Mouse (Mus musculus): ENCODE data around the gene Tut1. TPM values are rescaled to one million over a fixed set of nuclear protein-coding genes. Genes with fewer than 3 reads are reported as not detected.
"Not testable (repeated sequence)": the region's sequence is repeated elsewhere in the genome, so short reads cannot be mapped to it uniquely, and the experiment has no call there.

Tut1 gene
- polyA plus RNA-seq, 1 experiment from 2014 or later, result 24.6 TPM

GRCm38 (mm10) chr19:8965075-8965474 is 11.4 kb downstream of the Tut1 start:
- CTCF ChIA-PET, result interaction anchor here (0.6 kb wide), 1 partner anchor 11 kb away, joined by 3 read pairs; no protein-coding TSS in a partner anchor
- in situ Hi-C loops (cut with MboI; ENCODE audit: low pct_unique_long_range_greater_than_20kb), result no loop called here
- ATAC-seq, result no peak
- POLR2A ChIA-PET, result interaction anchor here (1.5 to 2.3 kb wide), 3 partner anchors 9 to 46 kb away, joined by 4 to 15 read pairs (median 5); no protein-coding TSS in a partner anchor
- TF ChIP-seq CTCF (IDR thresholded peaks at IDR 0.05), result no peak
- no peak for DNase-seq (ENCODE audit: low read depth, low spot score)
- no peaks in the 10 kb centered on the region for H3K27me3 ChIP-seq

- POLR2A ChIA-PET, result interaction anchor here (0.5 to 2.3 kb wide), 4 partner anchors 10 to 84 kb away, joined by 4 to 15 read pairs (median 6); no protein-coding TSS in a partner anchor
- ATAC-seq, result no peak
- CTCF ChIA-PET, result interaction anchor here (0.8 to 1.1 kb wide), 5 partner anchors 9 to 117 kb away, joined by 3 to 6 read pairs (median 3); partner anchors contain the start of gene B3gat3
- no peak for TF ChIP-seq CTCF (IDR thresholded peaks at IDR 0.05)
- in situ Hi-C loops (cut with MboI; ENCODE audit: low pct_unique_long_range_greater_than_20kb), result no loop called here
- H3K27me3 ChIP-seq, result no peaks in the 10 kb centered on the region
- no peak for DNase-seq (ENCODE audit: low read depth, low spot score)
Measured at GRCm38 (mm10) chr19:8965771-8966170, 12.1 kb downstream of the Tut1 start.

DNA sequence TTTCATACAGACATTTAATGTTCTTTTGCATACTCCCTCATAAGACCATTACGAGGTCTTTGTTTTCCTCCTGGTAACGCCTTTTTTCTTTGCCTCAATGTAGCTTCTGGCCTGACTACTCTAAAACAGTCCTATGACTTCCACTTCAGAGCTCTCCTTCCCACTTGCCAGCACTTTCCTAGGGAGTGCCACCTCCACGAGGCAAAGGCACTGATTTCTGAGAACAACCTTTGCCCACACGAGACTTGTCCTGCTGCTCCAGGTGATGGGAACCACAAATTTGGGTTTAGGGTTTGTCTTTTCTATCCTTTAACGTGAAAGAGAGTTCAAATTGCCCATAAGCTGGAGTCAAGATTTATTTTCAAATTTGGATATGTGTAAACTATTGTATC is 12.5 kb downstream of the Tut1 start:
- TF ChIP-seq CTCF (IDR thresholded peaks at IDR 0.05), result no peak

DNA sequence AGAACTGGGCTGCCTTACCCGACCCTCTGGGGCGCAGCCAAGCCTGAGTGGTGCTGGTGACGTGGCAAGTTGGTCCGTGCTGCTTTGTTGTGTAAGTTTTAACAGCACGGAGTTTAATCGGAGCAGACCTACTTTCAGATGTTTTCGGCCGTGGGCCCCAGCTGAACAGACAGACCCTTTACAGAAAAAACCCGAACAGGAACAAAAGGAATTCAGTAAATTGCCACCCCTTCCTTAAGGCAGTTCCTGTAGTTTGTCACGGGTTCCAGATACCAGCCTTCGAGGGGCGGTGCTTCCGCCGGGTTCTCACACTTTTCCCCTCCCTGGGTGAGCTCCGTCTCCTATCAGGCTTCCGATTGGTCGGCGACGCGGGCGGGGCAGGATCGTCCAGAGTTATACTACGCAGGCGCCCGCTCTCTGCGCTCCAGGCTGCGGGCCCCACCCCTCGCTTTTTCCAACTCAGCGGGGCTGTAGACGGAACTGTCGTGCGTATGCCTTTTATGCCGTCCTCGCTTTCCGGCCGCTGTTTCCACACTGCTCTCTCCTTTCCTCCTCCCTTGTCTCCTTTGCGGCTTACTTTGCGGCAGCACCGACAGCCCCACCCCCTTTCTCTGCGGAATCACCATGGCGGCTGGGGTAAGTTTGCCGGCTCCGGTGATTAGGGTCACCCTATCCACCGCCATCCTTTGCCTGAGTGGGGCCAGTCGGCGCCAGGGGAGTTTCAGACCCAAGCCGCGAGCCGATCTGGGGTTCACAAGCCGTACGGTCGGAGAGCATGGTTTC is 13.1 kb downstream of the Tut1 start, which contains the start of gene Eef1g:
Gene Eef1g (plus strand): TSS at position 452 of the 783 bp plus-strand sequence.
- peak; percentile 92 for DNase-seq (ENCODE audit: low read depth, low spot score)
- POLR2A ChIA-PET, result interaction anchor here (0.5 to 2.3 kb wide), 3 partner anchors 11 to 48 kb away, joined by 3 to 15 read pairs (median 4); no protein-coding TSS in a partner anchor
- CTCF ChIA-PET, result interaction anchor here (0.8 to 1.1 kb wide), 5 partner anchors 10 to 143 kb away, joined by 3 to 6 read pairs (median 3); partner anchors contain the start of gene B3gat3
- ATAC-seq, result peak; percentile 95
- H3K27me3 ChIP-seq, result no peaks in the 10 kb centered on the region
- in situ Hi-C loops (cut with MboI; ENCODE audit: low pct_unique_long_range_greater_than_20kb), result no loop called here
- TF ChIP-seq CTCF (IDR thresholded peaks at IDR 0.05), result no peak

More for the DNA sequence above, 12.5 kb downstream of the Tut1 start:
- POLR2A ChIA-PET, result interaction anchor here (0.5 to 2.3 kb wide), 4 partner anchors 10 to 85 kb away, joined by 3 to 15 read pairs (median 5); no protein-coding TSS in a partner anchor
- DNase-seq (ENCODE audit: low read depth, low spot score) (no peak), ATAC-seq (no peak)
- H3K27me3 ChIP-seq, result no peaks in the 10 kb centered on the region
- CTCF ChIA-PET, result interaction anchor here (0.8 to 1.1 kb wide), 6 partner anchors 9 to 143 kb away, joined by 3 to 6 read pairs (median 3); partner anchors contain the start of gene B3gat3
- in situ Hi-C loops (cut with MboI; ENCODE audit: low pct_unique_long_range_greater_than_20kb), result no loop called here

DNA sequence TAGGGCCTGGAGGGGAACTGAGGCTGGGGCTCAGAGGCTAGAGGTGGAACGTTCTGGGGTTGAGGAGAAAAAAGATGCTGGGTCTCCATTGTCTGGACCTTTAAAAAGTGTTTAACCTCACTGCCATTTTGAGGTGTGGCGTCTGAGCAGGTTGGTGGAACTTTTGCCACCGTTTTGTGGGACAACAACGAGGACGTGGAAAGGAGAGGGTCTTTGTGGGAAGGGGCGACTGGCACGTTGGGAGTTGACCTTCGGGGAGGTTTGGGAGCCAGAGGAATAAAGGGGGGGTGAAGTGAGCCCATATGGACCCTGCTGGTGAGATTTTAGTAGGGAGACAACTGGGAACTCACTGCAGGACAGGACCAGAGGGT is 13.7 kb downstream of the Tut1 start:
- no peaks in the 10 kb centered on the region for H3K27me3 ChIP-seq
- DNase-seq (ENCODE audit: low read depth, low spot score) (no peak), ATAC-seq (no peak)
- in situ Hi-C loops (cut with MboI; ENCODE audit: low pct_unique_long_range_greater_than_20kb), result no loop called here
- no peak for TF ChIP-seq CTCF (IDR thresholded peaks at IDR 0.05)
- CTCF ChIA-PET, result no interaction called here
- POLR2A ChIA-PET, result interaction anchor here (1.2 kb wide), 1 partner anchor 69 kb away, joined by 3 read pairs; the partner anchor contains the start of gene Ganab

DNA sequence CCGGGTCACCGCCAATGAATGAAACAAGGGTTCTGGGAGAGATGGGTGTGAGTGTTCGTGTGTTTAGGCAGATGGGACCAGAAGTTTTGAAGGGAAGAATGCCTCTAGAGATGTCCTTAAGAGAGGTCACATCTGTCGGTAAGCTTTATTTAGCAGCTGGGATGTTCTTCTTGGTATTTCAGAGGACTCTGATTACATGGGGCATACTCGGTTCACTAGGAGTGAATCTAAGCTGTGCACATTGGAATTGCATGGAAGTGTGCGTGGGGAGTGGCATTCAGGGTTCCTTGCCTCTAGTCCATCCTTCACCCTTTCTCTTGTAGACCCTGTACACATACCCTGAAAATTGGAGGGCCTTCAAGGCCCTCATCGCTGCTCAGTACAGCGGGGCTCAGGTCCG is 14.2 kb downstream of the Tut1 start:
- no peak for TF ChIP-seq CTCF (IDR thresholded peaks at IDR 0.05)
- no peaks in the 10 kb centered on the region for H3K27me3 ChIP-seq
- no peak for DNase-seq (ENCODE audit: low read depth, low spot score)
- CTCF ChIA-PET, result interaction anchor here (0.7 to 1.4 kb wide), 5 partner anchors 11 to 255 kb away, joined by 3 to 5 read pairs (median 3); no protein-coding TSS in a partner anchor
- POLR2A ChIA-PET, result interaction anchor here (0.5 to 1.3 kb wide), 3 partner anchors 9 to 70 kb away, joined by 3 to 7 read pairs (median 3); partner anchors contain the start of gene Ganab
- in situ Hi-C loops (cut with MboI; ENCODE audit: low pct_unique_long_range_greater_than_20kb), result no loop called here
- no peak for ATAC-seq

GRCm38 (mm10) chr19:8972491-8972890 is 18.8 kb downstream of the Tut1 start:
- POLR2A ChIA-PET, result interaction anchor here (1.7 kb wide), 1 partner anchor 17 kb away, joined by 3 read pairs; the partner anchor contains the start of gene Ahnak
- in situ Hi-C loops (cut with MboI; ENCODE audit: low pct_unique_long_range_greater_than_20kb); H3K27me3 ChIP-seq; ATAC-seq; DNase-seq (ENCODE audit: low read depth, low spot score): not testable (repeated sequence)
- CTCF ChIA-PET, result interaction anchor here (2.5 kb wide), 1 partner anchor 11 kb away, joined by 8 read pairs; no protein-coding TSS in a partner anchor

GRCm38 (mm10) chr19:8974638-8975037 is 21.0 kb downstream of the Tut1 start:
- in situ Hi-C loops (cut with MboI; ENCODE audit: low pct_unique_long_range_greater_than_20kb), result no loop called here
- no peak for ATAC-seq
- no peak for DNase-seq (ENCODE audit: low read depth, low spot score)

GRCm38 (mm10) chr19:8975491-8975890 is 21.8 kb downstream of the Tut1 start:
- TF ChIP-seq CTCF (IDR thresholded peaks at IDR 0.05), result no peak
- ChIA-PET CTCF (interaction anchor here (0.8 to 5.7 kb wide), 6 partner anchors 11 to 133 kb away, joined by 3 to 40 read pairs (median 7); no protein-coding TSS in a partner anchor), POLR2A (interaction anchor here (1.3 kb wide), 1 partner anchor 14 kb away, joined by 3 read pairs; the partner anchor contains the start of gene Ahnak)
- ATAC-seq (no peak), DNase-seq (ENCODE audit: low read depth, low spot score) (no peak)
- in situ Hi-C loops (cut with MboI; ENCODE audit: low pct_unique_long_range_greater_than_20kb), result no loop called here
- H3K27me3 ChIP-seq, result no peaks in the 10 kb centered on the region

More at GRCm38 (mm10) chr19:8974638-8975037, 21.0 kb downstream of the Tut1 start:
- no peaks in the 10 kb centered on the region for H3K27me3 ChIP-seq
- TF ChIP-seq CTCF (IDR thresholded peaks at IDR 0.05), result no peak
- CTCF ChIA-PET, result interaction anchor here (0.8 to 5.7 kb wide), 6 partner anchors 9 to 134 kb away, joined by 3 to 40 read pairs (median 10); no protein-coding TSS in a partner anchor
- POLR2A ChIA-PET, result interaction anchor here (1.3 kb wide), 1 partner anchor 14 kb away, joined by 3 read pairs; the partner anchor contains the start of gene Ahnak

GRCm38 (mm10) chr19:8976535-8976934 is 22.9 kb downstream of the Tut1 start:
- ATAC-seq (peak; percentile 76), DNase-seq (ENCODE audit: low read depth, low spot score) (no peak)
- in situ Hi-C loops (cut with MboI; ENCODE audit: low pct_unique_long_range_greater_than_20kb), result no loop called here
- peak; percentile 89 for TF ChIP-seq CTCF (IDR thresholded peaks at IDR 0.05)
- no peaks in the 10 kb centered on the region for H3K27me3 ChIP-seq
- CTCF ChIA-PET, result interaction anchor here (0.7 to 5.7 kb wide), 21 partner anchors 10 to 139 kb away, joined by 3 to 40 read pairs (median 4); partner anchors contain the start of genes Ahnak and Eef1g
- POLR2A ChIA-PET, result interaction anchor here (1.6 to 4.3 kb wide), 3 partner anchors 15 to 129 kb away, joined by 4 to 19 read pairs (median 9); partner anchors contain the start of gene Ahnak

Measured in Patski (cell line).